Mouse (Mus musculus) liver, adult 2 months (tissue): ENCODE data around the gene Meis1. TPM values are rescaled to one million over a fixed set of nuclear protein-coding genes. Genes with fewer than 3 reads are reported as not detected.

Experiments
- DNase-seq: peaks from one replicate; pipeline ENCODE4 v3.0.0-alpha.2; 2011; ENCODE audit warnings: low read depth, low spot score; ENCODE audit errors: extremely low read depth
- H3K27ac ChIP-seq: fragments of 200-500 bp; replicated peaks from 2 replicates; pipeline ENCODE4 v1.5.1; 2012; ENCODE audit warnings: low read depth, mild to moderate bottlenecking, control low read depth, inconsistent platforms, low read length; ENCODE audit not compliant: insufficient read depth
- H3K27me3 ChIP-seq: fragments of 200-500 bp; 2 replicates; pipeline ENCODE4 v1.6.1; 2012; ENCODE audit warnings: mild to moderate bottlenecking, moderate library complexity, low read length, inconsistent platforms; ENCODE audit not compliant: control insufficient read depth, insufficient read depth
- H3K36me3 ChIP-seq: fragments of 200-500 bp; 2 replicates; pipeline ENCODE4 v1.6.1; 2012; ENCODE audit warnings: low read length, inconsistent platforms; ENCODE audit not compliant: control insufficient read depth, insufficient read depth
- H3K4me1 ChIP-seq: fragments of 200-500 bp; 2 replicates; pipeline ENCODE4 v1.6.1; 2011; ENCODE audit warnings: low read length; ENCODE audit not compliant: control insufficient read depth, insufficient read depth
- H3K4me3 ChIP-seq: fragments of 200-500 bp; 2 replicates; pipeline ENCODE4 v1.5.1; 2011; ENCODE audit warnings: low read depth, mild to moderate bottlenecking, control low read depth, low read length, moderate library complexity; ENCODE audit not compliant: insufficient read depth
- H3K79me2 ChIP-seq: fragments of 200-500 bp; 2 replicates; pipeline ENCODE4 v1.6.1; 2012; ENCODE audit warnings: inconsistent platforms, mild to moderate bottlenecking, low read length, moderate library complexity; ENCODE audit not compliant: control insufficient read depth, insufficient read depth
- H3K9ac ChIP-seq: fragments of 200-500 bp; 2 replicates; pipeline ENCODE4 v1.6.1; 2012; ENCODE audit warnings: low read depth, mild to moderate bottlenecking, control low read depth, inconsistent platforms, low read length
- CTCF ChIP-seq: fragments of 200-500 bp; IDR thresholded peaks from 2 replicates; pipeline ENCODE4 v1.5.1; 2011; ENCODE audit warnings: low read depth, low read length, control low read depth
- POLR2A ChIP-seq: fragments of 200-500 bp; IDR thresholded peaks from 2 replicates; pipeline ENCODE4 v1.6.1; 2011; ENCODE audit warnings: low read length, control low read depth; ENCODE audit not compliant: insufficient read depth; ENCODE audit errors: extremely low read depth
- WGBS: fragments of 180-500 bp; shearing (Covaris S2); methylation state at CpG from one replicate; pipeline ENCODE4 v1.1.7; 2018; 5-methylcytosine and 5-hydroxymethylcytosine counted together
- polyA plus RNA-seq: library from polyadenylated mRNA; depleted of rRNA; stranded (reverse); fragments of >200 nt; gene quantifications from 2 replicates; pipeline ENCODE4 v1.2.3, GENCODE M21; 2012
- total RNA-seq: library from RNA; depleted of rRNA; stranded (reverse); fragments of >200 nt; gene quantifications from 2 replicates; pipeline ENCODE4 v1.2.3, GENCODE M21; 2014

The Meis1 gene
- total and polyA plus RNA-seq, 2 experiments, result 2.5 to 6.1 TPM

- Histone ChIP-seq H3K4me1 (peaks cover 7% of the 10 kb centered on the region; the same call in 1 of the 2 replicates), H3K9ac (peak overlapping the region; percentile 90), H3K79me2 (0 out of 2 replicates have a peak, but pooled peaks cover 5% of the 10 kb centered on the region), H3K27me3 (no peaks in the 10 kb centered on the region), H3K27ac (peak overlapping the region; percentile 46), H3K36me3 (no peaks in the 10 kb centered on the region), H3K4me3 (peak overlapping the region; percentile 71)
- TF ChIP-seq CTCF (no peak), POLR2A (peak; percentile 52; the same call in 1 of the 2 replicates)
- WGBS, result 1% methylated on average over 25 of the region's 25 CpGs
- DNase-seq, result peak; percentile 90
Observed at GRCm38 (mm10) chr11:19020371-19020824, 1.6 kb upstream of the Meis1 start.

GRCm38 (mm10) chr11:19019204-19020171 is 703 bp upstream of the Meis1 start:
- WGBS, result under 1% methylated on average over 67 of the region's 67 CpGs
- H3K9ac ChIP-seq, result peak overlapping the region; percentile 90
- TF ChIP-seq POLR2A, result 0 out of 2 replicates have a peak, but pooled peaks have one; percentile 28
- TF ChIP-seq CTCF, result no peak
- no peaks in the 10 kb centered on the region for H3K36me3 ChIP-seq
- no peaks in the 10 kb centered on the region for H3K27me3 ChIP-seq
- 0 out of 2 replicates have a peak, but pooled peaks cover 5% of the 10 kb centered on the region for H3K79me2 ChIP-seq
- H3K27ac ChIP-seq, result peak overlapping the region; percentile 46
- H3K4me1 ChIP-seq, result peaks cover 7% of the 10 kb centered on the region; the same call in 1 of the 2 replicates
- DNase-seq, result peak; percentile 41
- peak overlapping the region; percentile 71 for H3K4me3 ChIP-seq

GRCm38 (mm10) chr11:19017719-19018413 is 919 bp downstream of the Meis1 start:
- Histone ChIP-seq H3K4me3 (peak overlapping the region; percentile 71), H3K79me2 (0 out of 2 replicates have a peak, but pooled peaks cover 5% of the 10 kb centered on the region), H3K27ac (peak overlapping the region; percentile 51; the same call in 1 of the 2 replicates), H3K27me3 (no peaks in the 10 kb centered on the region), H3K9ac (peak overlapping the region; percentile 37; the same call in 1 of the 2 replicates), H3K36me3 (no peaks in the 10 kb centered on the region), H3K4me1 (peaks cover 7% of the 10 kb centered on the region; the same call in 1 of the 2 replicates)
- DNase-seq, result peak; percentile 32
- no peak for TF ChIP-seq POLR2A
- no peak for TF ChIP-seq CTCF
- 2% methylated on average over 14 of the region's 14 CpGs for WGBS

GRCm38 (mm10) chr11:19017262-19017661 is 1.5 kb downstream of the Meis1 start:
- WGBS, result 5% methylated on average over 1 of the region's 1 CpGs
- H3K27ac ChIP-seq, result no peak overlapping the region
- 0 out of 2 replicates have a peak, but pooled peaks cover 5% of the 10 kb centered on the region for H3K79me2 ChIP-seq
- H3K9ac ChIP-seq, result no peak overlapping the region
- no peaks in the 10 kb centered on the region for H3K27me3 ChIP-seq
- peak overlapping the region; percentile 8; the same call in 1 of the 2 replicates for H3K4me3 ChIP-seq
- no peaks in the 10 kb centered on the region; the same call in 1 of the 2 replicates for H3K36me3 ChIP-seq
- no peak for TF ChIP-seq CTCF
- TF ChIP-seq POLR2A, result no peak
- DNase-seq, result no peak
- H3K4me1 ChIP-seq, result peaks cover 7% of the 10 kb centered on the region; the same call in 1 of the 2 replicates

- Histone ChIP-seq H3K79me2 (0 out of 2 replicates have a peak, but pooled peaks cover 5% of the 10 kb centered on the region), H3K4me3 (peak overlapping the region; percentile 44), H3K36me3 (no peaks in the 10 kb centered on the region; the same call in 1 of the 2 replicates), H3K9ac (no peak overlapping the region; the same call in 1 of the 2 replicates), H3K27me3 (no peaks in the 10 kb centered on the region), H3K27ac (no peak overlapping the region), H3K4me1 (peaks cover 7% of the 10 kb centered on the region; the same call in 1 of the 2 replicates)
- no peak for DNase-seq
- WGBS, result 12% methylated on average over 10 of the region's 10 CpGs
- no peak for TF ChIP-seq CTCF
- no peak for TF ChIP-seq POLR2A
Observed at GRCm38 (mm10) chr11:19016481-19017220, 2.1 kb downstream of the Meis1 start.
